Mouse (Mus musculus): Measurements from ENCODE around the gene Mrfap1.

- TF ChIP-seq GATA1 (IDR thresholded peaks at IDR 0.05; ENCODE audit: borderline replicate concordance, low read length) = no peak
- TF ChIP-seq FLI1 (IDR thresholded peaks at IDR 0.05; ENCODE audit: low read length) = no peak
Measured at GRCm38 (mm10) chr5:36777186-36777585, 19.4 kb downstream of the Mrfap1 start.
